Mouse (Mus musculus): ENCODE measurements at regions not wholly inside any gene's neighbourhood (a gene's known extent, or its start where the extent isn't known, plus 50 kb on each side); places are given as distances from the start of the nearest gene placed in this dataset.
A peak's percentile ranks its signal among the peaks of the same experiment; 100 is the strongest.

DNA sequence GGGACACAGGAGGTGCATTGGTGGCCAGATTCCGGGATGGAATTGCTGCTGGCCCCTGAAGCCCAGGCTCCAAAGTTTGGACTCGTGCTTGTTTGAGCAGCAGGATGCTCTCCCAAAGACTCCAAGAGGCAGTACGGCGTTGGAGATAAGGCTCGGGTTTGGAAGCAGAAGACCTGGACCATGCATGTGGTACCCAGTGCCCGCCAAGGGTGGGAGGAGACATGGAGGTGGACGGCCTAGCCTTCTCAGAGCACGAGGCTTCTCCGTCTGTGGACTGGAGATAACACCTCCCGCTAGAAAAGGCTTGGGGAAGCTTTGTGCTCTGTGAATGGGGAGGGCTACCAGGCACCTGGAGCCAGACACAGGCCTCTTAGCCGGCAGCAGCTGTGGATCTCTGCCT lies 271.7 kb downstream of the Rps6kc1 start:
- no peak for DNase-seq (ENCODE audit: extremely low spot score, low spot score)

GRCm38 (mm10) chr1:190634935-190635334 lies 276.6 kb downstream of the Rps6kc1 start:
- no peak for DNase-seq (ENCODE audit: extremely low spot score, low spot score)

- DNase-seq (ENCODE audit: extremely low spot score, low spot score), result no peak
Measured at GRCm38 (mm10) chr1:190631641-190632040, 279.9 kb downstream of the Rps6kc1 start.

GRCm38 (mm10) chr1:190630193-190630592 lies 281.4 kb downstream of the Rps6kc1 start:
- DNase-seq (ENCODE audit: extremely low spot score, low spot score), result no peak

- no peak for DNase-seq (ENCODE audit: extremely low spot score, low spot score)
Measured at GRCm38 (mm10) chr1:190623916-190624315, 287.7 kb downstream of the Rps6kc1 start.

DNA sequence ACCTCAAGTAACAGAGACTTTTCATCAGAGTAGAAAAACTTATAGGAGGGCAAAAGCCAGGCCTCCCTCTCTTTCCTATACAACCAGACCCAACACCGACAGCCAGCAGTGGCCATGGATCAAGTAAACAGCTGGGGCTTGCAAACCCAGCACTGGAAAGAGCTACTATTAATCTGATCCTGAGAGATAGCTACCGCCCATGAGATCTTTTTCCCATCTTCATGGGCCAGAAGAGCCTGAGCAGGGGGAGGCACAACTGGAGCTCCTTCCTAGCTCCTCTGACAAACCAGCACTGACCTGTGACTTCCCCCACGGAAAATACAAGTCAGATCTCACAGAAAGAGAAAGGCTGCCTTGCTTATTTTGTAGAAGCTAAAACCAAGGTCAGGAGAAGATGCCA lies 311.1 kb downstream of the Rps6kc1 start:
- no peak for DNase-seq (ENCODE audit: extremely low spot score, low spot score)

- DNase-seq (ENCODE audit: extremely low spot score, low spot score), result no peak
Measured at GRCm38 (mm10) chr1:190599622-190600021, 311.9 kb downstream of the Rps6kc1 start.

GRCm38 (mm10) chr1:190596209-190596608 lies 315.4 kb downstream of the Rps6kc1 start:
- DNase-seq (ENCODE audit: extremely low spot score, low spot score), result no peak

DNA sequence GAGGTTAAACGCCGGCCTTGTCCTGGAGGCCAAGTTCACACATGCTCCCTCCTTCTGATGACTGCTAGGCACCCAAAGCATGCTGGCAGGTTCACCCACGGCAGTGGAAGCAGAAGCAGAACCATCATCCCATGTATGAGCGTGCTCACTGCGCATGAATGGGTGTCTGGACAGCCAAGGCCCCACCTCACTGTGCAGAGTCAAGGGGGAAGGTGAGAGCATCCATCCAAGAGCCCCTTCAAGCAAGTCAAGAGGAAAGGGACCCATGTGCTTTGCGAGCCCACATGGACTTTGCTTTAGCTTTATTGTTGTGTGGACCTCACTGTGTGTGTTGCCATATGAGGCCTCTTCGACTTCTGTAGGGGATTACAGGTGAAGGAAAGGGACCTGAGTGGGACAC lies 319.9 kb downstream of the Rps6kc1 start:
- no peak for DNase-seq (ENCODE audit: extremely low spot score, low spot score)

DNA sequence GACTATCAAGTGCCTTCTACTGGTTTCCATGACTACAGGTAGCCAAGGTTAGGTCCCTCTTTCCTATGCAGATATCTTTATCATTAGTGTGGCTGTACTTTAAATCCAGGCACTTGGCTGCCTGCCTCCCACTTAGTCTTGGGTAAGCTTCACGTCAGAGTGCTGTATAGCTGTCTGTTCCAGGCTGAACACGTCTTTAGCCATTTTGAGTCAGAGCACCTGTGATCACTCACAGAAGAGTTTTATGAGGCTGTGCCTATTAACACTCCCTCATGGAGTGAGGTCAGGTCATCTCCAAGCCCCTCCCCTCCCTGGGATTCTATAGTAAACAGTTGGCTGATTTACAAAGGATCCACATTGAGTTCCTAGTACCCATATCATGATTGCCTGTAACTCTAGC lies 322.0 kb downstream of the Rps6kc1 start:
- no peak for DNase-seq (ENCODE audit: extremely low spot score, low spot score)

DNA sequence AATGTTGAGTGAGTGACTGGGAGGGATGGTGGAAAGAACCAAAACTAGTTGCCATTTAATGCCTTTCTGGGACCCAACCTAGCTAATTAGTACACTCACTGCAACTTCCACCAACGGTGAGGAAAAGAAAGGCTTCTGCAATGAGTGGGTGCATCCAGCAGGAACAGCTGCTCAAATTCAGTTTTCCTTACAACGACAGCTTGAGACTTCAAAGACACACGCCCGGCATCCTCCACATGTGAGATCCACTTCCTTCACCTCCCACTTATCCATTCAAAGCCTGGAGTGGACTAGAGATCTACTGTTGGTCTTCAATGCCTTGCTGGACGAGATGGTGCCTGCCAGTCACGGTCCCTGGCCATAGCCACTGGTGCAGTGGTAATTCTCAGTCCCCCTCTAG lies 328.3 kb downstream of the Rps6kc1 start:
- DNase-seq (ENCODE audit: extremely low spot score, low spot score), result no peak

GRCm38 (mm10) chr1:190580653-190581052 lies 330.9 kb downstream of the Rps6kc1 start:
- no peak for DNase-seq (ENCODE audit: extremely low spot score, low spot score)

GRCm38 (mm10) chr1:190570981-190571380 lies 340.6 kb downstream of the Rps6kc1 start:
- DNase-seq (ENCODE audit: extremely low spot score, low spot score), result no peak

DNA sequence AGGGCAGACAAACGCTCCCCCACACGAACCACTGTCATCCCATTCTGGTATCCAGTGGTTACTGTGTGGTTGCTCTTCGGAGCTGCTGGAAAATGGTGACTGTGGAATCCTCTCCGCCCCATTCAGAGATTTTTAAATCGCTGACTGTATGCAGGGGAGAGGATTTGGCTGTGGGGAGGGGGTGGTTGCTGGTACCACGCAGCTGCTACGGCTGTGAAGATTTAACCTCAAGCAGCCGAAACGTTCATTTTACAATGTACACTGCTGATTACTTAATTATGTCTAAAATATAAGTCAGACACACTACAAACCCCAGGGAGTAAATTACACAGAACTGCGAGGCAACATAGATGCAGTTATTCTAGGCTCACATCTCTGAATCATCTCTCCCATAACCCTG lies 341.0 kb downstream of the Rps6kc1 start:
- DNase-seq (ENCODE audit: extremely low spot score, low spot score), result no peak

DNA sequence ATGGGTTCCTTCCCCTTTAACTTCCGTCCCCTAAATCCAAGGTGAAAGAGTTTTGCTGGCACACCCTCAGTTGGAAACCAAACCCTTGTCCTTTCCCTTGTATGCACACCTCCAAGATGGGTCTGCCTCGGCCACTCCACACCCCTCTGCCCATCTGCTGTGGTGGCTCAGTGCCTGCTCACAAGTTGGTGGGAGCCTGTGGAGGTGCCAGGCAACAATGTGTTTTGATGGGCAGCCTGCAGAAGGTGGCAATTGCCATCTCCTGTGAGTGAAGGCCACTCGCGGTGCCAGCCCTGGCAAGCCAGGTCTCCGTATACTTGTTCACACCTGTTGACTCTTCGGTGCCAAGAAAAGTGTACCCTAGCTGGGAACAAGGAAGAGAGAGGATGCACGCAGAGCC lies 344.8 kb downstream of the Rps6kc1 start:
- DNase-seq (ENCODE audit: extremely low spot score, low spot score), result no peak

DNA sequence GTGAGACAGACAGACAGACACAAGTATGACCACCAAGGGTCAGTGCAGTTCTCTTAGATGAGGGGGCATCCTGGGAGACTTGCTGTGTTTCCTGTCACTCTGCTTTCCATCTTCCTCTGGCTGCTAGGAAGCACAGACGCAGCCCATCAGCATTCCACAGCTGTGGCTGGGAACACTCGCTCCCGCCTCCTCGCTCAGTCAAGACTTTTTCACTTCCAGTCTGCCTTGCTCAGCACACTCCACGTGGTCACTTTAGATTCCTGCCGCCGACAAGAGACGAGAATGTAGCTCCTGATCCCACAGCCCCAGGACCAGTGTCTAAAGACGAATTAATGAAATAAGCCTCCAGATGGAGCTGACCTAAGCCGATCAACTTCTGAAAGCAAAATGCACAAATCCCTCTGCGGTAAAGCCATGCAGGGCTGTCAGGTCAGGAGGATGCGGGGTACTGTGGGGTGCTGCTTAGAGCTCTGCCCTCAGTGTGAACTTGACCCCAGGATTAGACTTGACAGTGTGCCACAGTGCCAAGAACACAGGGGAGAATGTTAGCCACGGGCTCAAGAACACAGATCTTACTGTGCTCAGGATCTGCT lies 348.6 kb downstream of the Rps6kc1 start:
- DNase-seq (ENCODE audit: extremely low spot score, low spot score), result no peak

- no peak for DNase-seq (ENCODE audit: extremely low spot score, low spot score)
Measured at GRCm38 (mm10) chr1:190560086-190560485, 351.5 kb downstream of the Rps6kc1 start.

GRCm38 (mm10) chr1:190541892-190542291 lies 369.7 kb downstream of the Rps6kc1 start:
- DNase-seq (ENCODE audit: extremely low spot score, low spot score), result no peak

- peak; percentile 47 for DNase-seq (ENCODE audit: extremely low spot score, low spot score)
Measured at GRCm38 (mm10) chr1:190532879-190533676, 362.6 kb upstream of the Prox1 start.

DNA sequence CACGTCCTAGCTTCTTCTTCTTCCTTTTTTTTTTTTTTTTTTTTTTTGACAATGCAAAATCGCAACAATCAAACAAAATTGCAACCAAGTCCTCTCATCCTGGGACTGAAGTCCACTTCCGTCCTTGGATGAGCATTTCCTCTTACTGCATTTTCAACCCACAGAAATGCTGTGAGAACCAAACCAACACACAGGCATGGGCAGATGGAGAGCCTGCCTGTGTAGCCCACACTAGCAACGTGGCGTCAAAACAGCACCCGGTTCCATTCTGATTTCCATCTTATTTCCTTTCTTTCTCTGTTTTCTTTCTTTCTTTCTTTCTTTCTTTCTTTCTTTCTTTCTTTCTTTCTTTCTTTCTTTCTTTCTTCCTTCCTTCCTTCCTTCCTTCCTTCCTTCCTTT lies 360.7 kb upstream of the Prox1 start:
- DNase-seq (ENCODE audit: extremely low spot score, low spot score), result no peak

DNA sequence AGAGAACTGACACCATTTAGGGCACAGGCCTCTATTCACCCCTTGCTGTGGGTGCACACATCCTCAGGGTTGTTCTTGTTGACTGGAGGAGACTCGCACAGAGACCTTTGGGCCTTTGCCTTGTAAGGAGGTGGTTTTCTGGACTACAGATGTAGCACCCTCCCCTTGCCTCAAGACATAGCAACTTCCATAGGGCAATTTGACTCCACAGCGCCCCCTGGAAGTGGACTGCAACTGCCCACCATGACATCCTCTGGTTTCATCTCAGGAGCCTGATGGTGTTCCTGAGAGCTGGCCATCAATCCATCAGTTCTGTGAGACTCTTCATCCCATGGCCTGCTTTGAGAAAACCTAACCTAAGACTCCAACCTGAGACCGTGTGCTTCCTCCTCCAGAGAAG lies 359.6 kb upstream of the Prox1 start:
- DNase-seq (ENCODE audit: extremely low spot score, low spot score), result no peak

- DNase-seq (ENCODE audit: extremely low spot score, low spot score), result no peak
Measured at GRCm38 (mm10) chr1:190527545-190528137, 357.1 kb upstream of the Prox1 start.

DNA sequence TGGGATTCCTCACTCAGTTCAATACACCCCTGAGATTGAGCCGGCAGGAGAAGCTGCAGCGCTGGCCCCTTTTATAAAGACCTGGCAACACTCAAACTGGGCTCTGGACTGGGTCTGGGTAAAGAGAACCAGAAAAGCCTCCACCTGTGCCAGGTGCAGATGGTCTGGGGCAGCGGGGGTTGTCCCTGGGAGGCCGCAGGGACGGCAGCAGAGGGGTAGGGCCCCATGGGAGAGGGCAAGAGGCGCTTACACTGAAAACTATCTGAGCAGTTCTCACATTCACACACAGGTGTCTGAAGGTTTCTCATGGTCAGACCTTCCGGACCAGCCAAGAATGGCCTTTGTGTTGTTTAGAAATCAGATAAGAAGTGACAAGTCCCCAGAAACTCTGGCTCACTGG lies 356.1 kb upstream of the Prox1 start:
- DNase-seq (ENCODE audit: extremely low spot score, low spot score), result no peak

All from neural tube, embryonic 10.5 days (tissue).